In the genomic region with DNA sequence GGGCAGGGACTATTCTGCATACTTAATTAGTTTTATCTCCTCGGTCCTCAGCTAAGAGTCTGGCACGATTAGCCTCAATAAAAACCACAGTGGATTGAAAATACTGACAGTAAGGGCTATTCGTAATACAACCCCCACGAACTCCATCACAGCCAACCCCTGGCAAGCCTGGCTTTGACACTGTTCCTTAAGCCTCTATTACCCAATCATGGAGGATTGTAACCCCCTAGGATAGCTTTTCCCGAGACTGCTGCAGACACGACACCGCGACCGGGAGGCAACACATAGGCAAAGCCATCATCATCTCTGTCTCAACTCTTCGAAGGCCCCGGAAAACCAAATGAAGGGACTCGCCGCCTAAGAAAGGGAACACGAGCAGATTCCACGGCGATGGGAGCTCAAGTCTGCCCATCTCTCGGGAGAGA, we compare ENCODE assay signal across 8 mouse cellular contexts. TPM values are rescaled to one million over a fixed set of nuclear protein-coding genes. Genes with fewer than 3 reads are reported as not detected.
DNase-seq lines count a peak whose midpoint lies in the region; ATAC-seq and TF ChIP-seq lines count a peak whose summit lies in the region.

No protein-coding gene starts in this region.

- no peak for ATAC-seq in heart, embryonic 11.5 days (replicated peaks; ENCODE audit: insufficient number of reproducible peaks, low FRiP score, low TSS enrichment)
- ATAC-seq in erythroblast, adult 5-6 weeks (replicated peaks; ENCODE audit: low FRiP score, poor library complexity, severe bottlenecking) = peak; percentile 50
- no peak for ATAC-seq in limb, embryonic 15.5 days (ENCODE audit: insufficient number of reproducible peaks, low FRiP score, low TSS enrichment, low read depth)

- peak overlapping the region; percentile 97 for H3K4me3 ChIP-seq in heart, embryonic 11.5 days (ENCODE audit: low read depth, low read length)
- H3K4me3 ChIP-seq in E14TG2a.4 (replicated peaks; ENCODE audit: low read length) = peak overlapping the region; percentile 99
- H3K4me3 ChIP-seq in limb, embryonic 15.5 days = peak overlapping the region; percentile 94
- peak overlapping the region; percentile 79 for H3K4me3 ChIP-seq in olfactory bulb, adult 2 months (ENCODE audit: insufficient read depth, low read depth, low read length)

- H3K9me3 ChIP-seq in heart, embryonic 11.5 days (replicated peaks; ENCODE audit: control insufficient read depth, low read length) = no peaks in the 10 kb centered on the region
- no peaks in the 10 kb centered on the region for H3K9me3 ChIP-seq in E14TG2a.4 (ENCODE audit: low read length)
- H3K9me3 ChIP-seq in limb, embryonic 15.5 days = no peaks in the 10 kb centered on the region

- peak overlapping the region; percentile 91 for H3K9ac ChIP-seq in heart, embryonic 11.5 days (ENCODE audit: low read depth, low read length)
- peak overlapping the region; percentile 92 for H3K9ac ChIP-seq in limb, embryonic 15.5 days

- TF ChIP-seq CTCF in E14TG2a.4 (conservative IDR thresholded peaks at IDR 0.05; ENCODE audit: low read length) = no peak
- no peak for TF ChIP-seq CTCF in olfactory bulb, adult 2 months (IDR thresholded peaks at IDR 0.05; ENCODE audit: insufficient read depth, low read depth, low read length)

- peak overlapping the region; percentile 93 for H3K27ac ChIP-seq in heart, embryonic 11.5 days (ENCODE audit: low read depth, low read length)
- H3K27ac ChIP-seq in limb, embryonic 15.5 days = peak overlapping the region; percentile 96
- H3K27ac ChIP-seq in olfactory bulb, adult 2 months (ENCODE audit: insufficient read depth, low read depth, low read length) = peak overlapping the region; percentile 72

- DNase-seq in heart, postnatal 10 days = no peak
- DNase-seq in adrenal gland, postnatal 4 days (ENCODE audit: low spot score in 2 of 2) = no peak
- no peak for DNase-seq in cerebellum, postnatal 10 days

- H3K4me1 ChIP-seq in heart, embryonic 11.5 days (ENCODE audit: control insufficient read depth, insufficient read depth, low read length) = peaks cover 9% of the 10 kb centered on the region
- peaks cover 16% of the 10 kb centered on the region for H3K4me1 ChIP-seq in E14TG2a.4 (replicated peaks; ENCODE audit: low read depth, low read length)
- H3K4me1 ChIP-seq in limb, embryonic 15.5 days = peaks cover 9% of the 10 kb centered on the region; the same call in 1 of the 2 replicates
- peaks cover 2% of the 10 kb centered on the region; the same call in 1 of the 2 replicates for H3K4me1 ChIP-seq in olfactory bulb, adult 2 months (ENCODE audit: control insufficient read depth, insufficient read depth, low read length)

- 0% methylated on average over 17 of the region's 17 CpGs for WGBS in heart, embryonic 11.5 days (ENCODE audit: insufficient replicate concordance)
- under 1% methylated on average over 17 of the region's 17 CpGs for whole genome bisulfite sequencing in limb, embryonic 15.5 days
- under 1% methylated on average over 17 of the region's 17 CpGs for WGBS in olfactory bulb, adult 2 months

- H3K36me3 ChIP-seq in heart, embryonic 11.5 days (ENCODE audit: control insufficient read depth, insufficient read depth, low read length) = peaks cover 5% of the 10 kb centered on the region; the same call in 1 of the 2 replicates
- H3K36me3 ChIP-seq in E14TG2a.4 (ENCODE audit: insufficient read depth, low read length) = peaks cover 22% of the 10 kb centered on the region
- peaks cover 18% of the 10 kb centered on the region; the same call in 1 of the 2 replicates for H3K36me3 ChIP-seq in limb, embryonic 15.5 days

- no peak for TF ChIP-seq POLR2A in olfactory bulb, adult 2 months (IDR thresholded peaks at IDR 0.05; ENCODE audit: insufficient read depth, low read depth, low read length)

- H3K27me3 ChIP-seq in heart, embryonic 11.5 days (ENCODE audit: control insufficient read depth, insufficient read depth, low read length) = no peaks in the 10 kb centered on the region
- no peaks in the 10 kb centered on the region for H3K27me3 ChIP-seq in E14TG2a.4 (ENCODE audit: insufficient read depth, low read length)
- no peaks in the 10 kb centered on the region for H3K27me3 ChIP-seq in limb, embryonic 15.5 days

- peak overlapping the region; percentile 68 for H3K4me2 ChIP-seq in heart, embryonic 11.5 days
- H3K4me2 ChIP-seq in limb, embryonic 15.5 days = peak overlapping the region; percentile 55

- intact Hi-C loops in heart, postnatal 10 days (cut with DNase I) = loop anchor here (2.0 to 5.0 kb wide), 2 partner anchors 76 to 163 kb away; a partner anchor contains a TSS

RNA-seq across cellular contexts. Expression of a gene that starts 0.6 kb away (rescaled TPM):
- 107 and 125 TPM in 2 replicates for polyA plus RNA-seq in heart, embryonic 11.5 days (2014; fragmentation: Nextera tagmentation; extraction: Ambion mirVana)
- total RNA-seq in heart, postnatal 10 days (2021) = 10 to 100 TPM; 78.8 to 80.0 TPM
- total RNA-seq in erythroblast, adult 5-6 weeks (2015; ENCODE audit: low replicate concordance) = 38.0 and 41.0 TPM in 2 replicates
- 21.0 and 22.2 TPM in 2 replicates for total RNA-seq in erythroblast, adult 5-6 weeks (2017; ENCODE audit: low replicate concordance)
- 147 and 157 TPM in 2 replicates for polyA plus RNA-seq in limb, embryonic 15.5 days (2015; fragmentation: Nextera tagmentation; extraction: Ambion mirVana)
- polyA plus RNA-seq in olfactory bulb, adult 2 months (2012; ENCODE audit: insufficient read depth, insufficient read length, low replicate concordance, missing spikeins) = 321 TPM in 1 of 2 replicates, not detected in the other
- 100 to 1,000 TPM; 141 to 143 TPM for total RNA-seq in adrenal gland, postnatal 4 days (2021)

RNA-seq across cellular contexts. Expression of a gene that starts 48.3 kb away (rescaled TPM):
- 20.8 and 21.4 TPM in 2 replicates for polyA plus RNA-seq in heart, embryonic 11.5 days (2014; fragmentation: Nextera tagmentation; extraction: Ambion mirVana)
- total RNA-seq in heart, postnatal 10 days (2021) = 10 to 100 TPM; 36.6 to 38.2 TPM
- total RNA-seq in erythroblast, adult 5-6 weeks (2015; ENCODE audit: low replicate concordance) = 20.1 and 25.4 TPM in 2 replicates
- 20.2 and 25.0 TPM in 2 replicates for total RNA-seq in erythroblast, adult 5-6 weeks (2017; ENCODE audit: low replicate concordance)
- 17.4 and 18.3 TPM in 2 replicates for polyA plus RNA-seq in limb, embryonic 15.5 days (2015; fragmentation: Nextera tagmentation; extraction: Ambion mirVana)
- polyA plus RNA-seq in olfactory bulb, adult 2 months (2012; ENCODE audit: insufficient read depth, insufficient read length, low replicate concordance, missing spikeins) = not detected in 2 replicates
- total RNA-seq in adrenal gland, postnatal 4 days (2021) = 10 to 100 TPM; 57.3 to 62.6 TPM
